Mouse (Mus musculus): ENCODE results near the gene Pcsk5. TPM values are rescaled to one million over a fixed set of nuclear protein-coding genes. Genes with fewer than 3 reads are reported as not detected.
A peak's percentile ranks its signal among the peaks of the same experiment; 100 is the strongest.

The Pcsk5 gene
- polyA plus RNA-seq, 1 experiment from 2014 or later: 7.9 TPM

- no peaks in the 10 kb centered on the region for H3K4me1 ChIP-seq (ENCODE audit: control insufficient read depth, insufficient read depth, low read length)
- no peaks in the 10 kb centered on the region for H3K36me3 ChIP-seq (ENCODE audit: control insufficient read depth, insufficient read depth, low read length)
- H3K4me2 ChIP-seq (ENCODE audit: low read length): no peak overlapping the region
- 87% methylated on average over 5 of the region's 5 CpGs for WGBS
- no peak overlapping the region for H3K9ac ChIP-seq (replicated peaks; ENCODE audit: low read length)
- H3K27ac ChIP-seq (replicated peaks; ENCODE audit: low read depth, low read length): no peak overlapping the region
- H3K9me3 ChIP-seq (ENCODE audit: control insufficient read depth, low read length): no peaks in the 10 kb centered on the region
- DNase-seq: peak; percentile 5
- H3K27me3 ChIP-seq (ENCODE audit: control insufficient read depth, insufficient read depth, low read length): no peaks in the 10 kb centered on the region
- H3K4me3 ChIP-seq (replicated peaks; ENCODE audit: low read depth, low read length): no peak overlapping the region
- no peak for ATAC-seq (ENCODE audit: low FRiP score, low TSS enrichment)
Observed at GRCm38 (mm10) chr19:17769610-17770399, 67.6 kb downstream of the Pcsk5 start.

GRCm38 (mm10) chr19:17765001-17765400 is 72.4 kb downstream of the Pcsk5 start:
- Histone ChIP-seq H3K9me3 (ENCODE audit: control insufficient read depth, low read length) (no peaks in the 10 kb centered on the region), H3K4me3 (replicated peaks; ENCODE audit: low read depth, low read length) (no peak overlapping the region), H3K4me1 (ENCODE audit: control insufficient read depth, insufficient read depth, low read length) (no peaks in the 10 kb centered on the region), H3K36me3 (ENCODE audit: control insufficient read depth, insufficient read depth, low read length) (no peaks in the 10 kb centered on the region), H3K4me2 (ENCODE audit: low read length) (no peak overlapping the region), H3K27me3 (ENCODE audit: control insufficient read depth, insufficient read depth, low read length) (no peaks in the 10 kb centered on the region), H3K9ac (replicated peaks; ENCODE audit: low read length) (no peak overlapping the region), H3K27ac (replicated peaks; ENCODE audit: low read depth, low read length) (no peak overlapping the region)
- ATAC-seq (ENCODE audit: low FRiP score, low TSS enrichment): no peak
- DNase-seq: no peak
- WGBS: 86% methylated on average over 2 of the region's 2 CpGs

GRCm38 (mm10) chr19:17762740-17763139 is 74.7 kb downstream of the Pcsk5 start:
- Histone ChIP-seq H3K9ac (replicated peaks; ENCODE audit: low read length) (no peak overlapping the region), H3K36me3 (ENCODE audit: control insufficient read depth, insufficient read depth, low read length) (no peaks in the 10 kb centered on the region), H3K4me3 (replicated peaks; ENCODE audit: low read depth, low read length) (no peak overlapping the region), H3K4me1 (ENCODE audit: control insufficient read depth, insufficient read depth, low read length) (no peaks in the 10 kb centered on the region), H3K4me2 (ENCODE audit: low read length) (no peak overlapping the region), H3K27me3 (ENCODE audit: control insufficient read depth, insufficient read depth, low read length) (no peaks in the 10 kb centered on the region), H3K27ac (replicated peaks; ENCODE audit: low read depth, low read length) (no peak overlapping the region), H3K9me3 (ENCODE audit: control insufficient read depth, low read length) (no peaks in the 10 kb centered on the region)
- ATAC-seq (ENCODE audit: low FRiP score, low TSS enrichment) (no peak), DNase-seq (no peak)

- H3K27ac ChIP-seq (replicated peaks; ENCODE audit: low read depth, low read length): no peak overlapping the region
- H3K4me3 ChIP-seq (replicated peaks; ENCODE audit: low read depth, low read length): no peak overlapping the region
- no peaks in the 10 kb centered on the region for H3K27me3 ChIP-seq (ENCODE audit: control insufficient read depth, insufficient read depth, low read length)
- no peaks in the 10 kb centered on the region for H3K36me3 ChIP-seq (ENCODE audit: control insufficient read depth, insufficient read depth, low read length)
- ATAC-seq (ENCODE audit: low FRiP score, low TSS enrichment): no peak
- no peak for DNase-seq
- H3K9me3 ChIP-seq (ENCODE audit: control insufficient read depth, low read length): no peaks in the 10 kb centered on the region
- no peak overlapping the region for H3K4me2 ChIP-seq (ENCODE audit: low read length)
- no peaks in the 10 kb centered on the region for H3K4me1 ChIP-seq (ENCODE audit: control insufficient read depth, insufficient read depth, low read length)
- H3K9ac ChIP-seq (replicated peaks; ENCODE audit: low read length): no peak overlapping the region
- 74% methylated on average over 5 of the region's 5 CpGs for WGBS
Observed at GRCm38 (mm10) chr19:17761678-17762077, 75.8 kb downstream of the Pcsk5 start.

GRCm38 (mm10) chr19:17752841-17753240 is 84.6 kb downstream of the Pcsk5 start:
- 75% methylated on average over 3 of the region's 3 CpGs for WGBS
- H3K27ac ChIP-seq (replicated peaks; ENCODE audit: low read depth, low read length): no peak overlapping the region
- no peaks in the 10 kb centered on the region for H3K36me3 ChIP-seq (ENCODE audit: control insufficient read depth, insufficient read depth, low read length)
- no peak for ATAC-seq (ENCODE audit: low FRiP score, low TSS enrichment)
- DNase-seq: no peak
- no peaks in the 10 kb centered on the region for H3K27me3 ChIP-seq (ENCODE audit: control insufficient read depth, insufficient read depth, low read length)
- no peak overlapping the region for H3K4me2 ChIP-seq (ENCODE audit: low read length)
- no peaks in the 10 kb centered on the region for H3K4me1 ChIP-seq (ENCODE audit: control insufficient read depth, insufficient read depth, low read length)
- H3K9ac ChIP-seq (replicated peaks; ENCODE audit: low read length): no peak overlapping the region
- H3K9me3 ChIP-seq (ENCODE audit: control insufficient read depth, low read length): no peaks in the 10 kb centered on the region
- H3K4me3 ChIP-seq (replicated peaks; ENCODE audit: low read depth, low read length): no peak overlapping the region

GRCm38 (mm10) chr19:17748331-17748730 is 89.1 kb downstream of the Pcsk5 start:
- ATAC-seq (ENCODE audit: low FRiP score, low TSS enrichment) (no peak), DNase-seq (no peak)
- WGBS: 91% methylated on average over 3 of the region's 3 CpGs
- H3K27me3 ChIP-seq (ENCODE audit: control insufficient read depth, insufficient read depth, low read length): no peaks in the 10 kb centered on the region
- H3K27ac ChIP-seq (replicated peaks; ENCODE audit: low read depth, low read length): no peak overlapping the region
- H3K36me3 ChIP-seq (ENCODE audit: control insufficient read depth, insufficient read depth, low read length): no peaks in the 10 kb centered on the region
- H3K9me3 ChIP-seq (ENCODE audit: control insufficient read depth, low read length): no peaks in the 10 kb centered on the region
- H3K9ac ChIP-seq (replicated peaks; ENCODE audit: low read length): no peak overlapping the region
- no peaks in the 10 kb centered on the region for H3K4me1 ChIP-seq (ENCODE audit: control insufficient read depth, insufficient read depth, low read length)
- H3K4me2 ChIP-seq (ENCODE audit: low read length): no peak overlapping the region
- no peak overlapping the region for H3K4me3 ChIP-seq (replicated peaks; ENCODE audit: low read depth, low read length)

GRCm38 (mm10) chr19:17745380-17745779 is 92.1 kb downstream of the Pcsk5 start:
- 98% methylated on average over 2 of the region's 2 CpGs for WGBS

GRCm38 (mm10) chr19:17744474-17745069 is 92.9 kb downstream of the Pcsk5 start:
- Histone ChIP-seq H3K9ac (replicated peaks; ENCODE audit: low read length) (no peak overlapping the region), H3K27me3 (ENCODE audit: control insufficient read depth, insufficient read depth, low read length) (no peaks in the 10 kb centered on the region), H3K4me3 (replicated peaks; ENCODE audit: low read depth, low read length) (no peak overlapping the region), H3K4me1 (ENCODE audit: control insufficient read depth, insufficient read depth, low read length) (no peaks in the 10 kb centered on the region), H3K36me3 (ENCODE audit: control insufficient read depth, insufficient read depth, low read length) (no peaks in the 10 kb centered on the region), H3K27ac (replicated peaks; ENCODE audit: low read depth, low read length) (no peak overlapping the region), H3K9me3 (ENCODE audit: control insufficient read depth, low read length) (no peaks in the 10 kb centered on the region), H3K4me2 (ENCODE audit: low read length) (no peak overlapping the region)
- DNase-seq (no peak), ATAC-seq (ENCODE audit: low FRiP score, low TSS enrichment) (no peak)
- WGBS: 86% methylated on average over 8 of the region's 8 CpGs

More at GRCm38 (mm10) chr19:17745380-17745779, 92.1 kb downstream of the Pcsk5 start:
- Histone ChIP-seq H3K9me3 (ENCODE audit: control insufficient read depth, low read length) (no peaks in the 10 kb centered on the region), H3K27me3 (ENCODE audit: control insufficient read depth, insufficient read depth, low read length) (no peaks in the 10 kb centered on the region), H3K36me3 (ENCODE audit: control insufficient read depth, insufficient read depth, low read length) (no peaks in the 10 kb centered on the region), H3K9ac (replicated peaks; ENCODE audit: low read length) (no peak overlapping the region), H3K4me2 (ENCODE audit: low read length) (no peak overlapping the region), H3K4me3 (replicated peaks; ENCODE audit: low read depth, low read length) (no peak overlapping the region), H3K27ac (replicated peaks; ENCODE audit: low read depth, low read length) (no peak overlapping the region), H3K4me1 (ENCODE audit: control insufficient read depth, insufficient read depth, low read length) (no peaks in the 10 kb centered on the region)
- DNase-seq: no peak
- no peak for ATAC-seq (ENCODE audit: low FRiP score, low TSS enrichment)

- 31% methylated on average over 1 of the region's 1 CpGs for WGBS
- DNase-seq (no peak), ATAC-seq (ENCODE audit: low FRiP score, low TSS enrichment) (no peak)
- Histone ChIP-seq H3K27ac (replicated peaks; ENCODE audit: low read depth, low read length) (no peak overlapping the region), H3K4me2 (ENCODE audit: low read length) (no peak overlapping the region), H3K4me1 (ENCODE audit: control insufficient read depth, insufficient read depth, low read length) (no peaks in the 10 kb centered on the region), H3K36me3 (ENCODE audit: control insufficient read depth, insufficient read depth, low read length) (no peaks in the 10 kb centered on the region), H3K4me3 (replicated peaks; ENCODE audit: low read depth, low read length) (no peak overlapping the region), H3K9ac (replicated peaks; ENCODE audit: low read length) (no peak overlapping the region), H3K27me3 (ENCODE audit: control insufficient read depth, insufficient read depth, low read length) (no peaks in the 10 kb centered on the region), H3K9me3 (ENCODE audit: control insufficient read depth, low read length) (no peaks in the 10 kb centered on the region)
Observed at GRCm38 (mm10) chr19:17741465-17741864, 96.0 kb downstream of the Pcsk5 start.
